Mouse (Mus musculus) liver, embryonic 16.5 days (tissue): Measurements from ENCODE around the gene Sost. TPM values are rescaled to one million over a fixed set of nuclear protein-coding genes. Genes with fewer than 3 reads are reported as not detected.

Source experiments
- ATAC-seq: fragments of 200-750 bp; cut with Nextera tagmentation; 2 replicates; pipeline ENCODE4 v1.8.0; 2017; ENCODE audit warnings: low read depth, mild to moderate bottlenecking, moderate number of reproducible peaks, moderate library complexity
- H3K27ac ChIP-seq: fragments of 300-500 bp; sonication (generic); 2 replicates; pipeline ENCODE4 v1.5.1; 2014; ENCODE audit warnings: mild to moderate bottlenecking, low read length
- H3K27me3 ChIP-seq: fragments of 300-500 bp; sonication (generic); 2 replicates; pipeline ENCODE4 v1.6.1; 2014; ENCODE audit warnings: low read depth, low read length, mixed read lengths; ENCODE audit not compliant: control insufficient read depth, insufficient read depth
- H3K36me3 ChIP-seq: fragments of 300-500 bp; sonication (generic); 2 replicates; pipeline ENCODE4 v1.6.1; 2014; ENCODE audit warnings: mild to moderate bottlenecking; ENCODE audit not compliant: control insufficient read depth, insufficient read depth
- H3K4me1 ChIP-seq: fragments of 300-500 bp; sonication (generic); 2 replicates; pipeline ENCODE4 v1.6.1; 2014; ENCODE audit warnings: low read depth, low read length, mixed read lengths; ENCODE audit not compliant: control insufficient read depth
- H3K4me2 ChIP-seq: fragments of 300-500 bp; sonication (generic); 2 replicates; pipeline ENCODE4 v1.6.1; 2014; ENCODE audit warnings: low read depth, low read length, mixed read lengths
- H3K4me3 ChIP-seq: fragments of 300-500 bp; sonication (generic); 2 replicates; pipeline ENCODE4 v1.5.1; 2014; ENCODE audit warnings: low read depth, mild to moderate bottlenecking, low read length
- H3K9ac ChIP-seq: fragments of 300-500 bp; sonication (generic); 2 replicates; pipeline ENCODE4 v1.6.1; 2014; ENCODE audit warnings: low read depth, low read length
- H3K9me3 ChIP-seq: fragments of 300-500 bp; sonication (generic); replicated peaks from 2 replicates; pipeline ENCODE4 v1.6.1; 2016; ENCODE audit warnings: low read length; ENCODE audit not compliant: control insufficient read depth
- WGBS: fragments of 180-500 bp; shearing (Covaris S2); extraction: QIAGEN DNeasy Blood & Tissue Kit; methylation state at CpG from one replicate; pipeline ENCODE4 v1.1.7; 2014; ENCODE audit not compliant: insufficient replicate concordance; 5-methylcytosine and 5-hydroxymethylcytosine counted together
- polyA plus RNA-seq: library from polyadenylated mRNA; unstranded; fragments of >200 nt; fragmentation: Nextera tagmentation; extraction: Ambion mirVana; gene quantifications from 2 replicates; pipeline ENCODE4 v1.2.1, GENCODE M21; 2015

Gene Sost
- polyA plus RNA-seq, 1 experiment from 2014 or later: not detected

- ATAC-seq: no peak
- WGBS: 61% methylated on average over 6 of the region's 6 CpGs
- Histone ChIP-seq H3K27me3 (no peaks in the 10 kb centered on the region; the same call in none of the 2 replicates), H3K4me3 (no peak overlapping the region), H3K9me3 (no peaks in the 10 kb centered on the region), H3K36me3 (no peaks in the 10 kb centered on the region), H3K4me2 (no peak overlapping the region), H3K27ac (no peak overlapping the region), H3K4me1 (no peaks in the 10 kb centered on the region; the same call in 1 of the 2 replicates), H3K9ac (no peak overlapping the region)
Measured at GRCm38 (mm10) chr11:101925636-101926035, 41.2 kb downstream of the Sost start.

GRCm38 (mm10) chr11:101924441-101924976 lies 42.3 kb downstream of the Sost start:
- Histone ChIP-seq H3K4me3 (no peak overlapping the region), H3K36me3 (no peaks in the 10 kb centered on the region), H3K9me3 (no peaks in the 10 kb centered on the region), H3K27me3 (no peaks in the 10 kb centered on the region; the same call in none of the 2 replicates), H3K4me1 (no peaks in the 10 kb centered on the region; the same call in 1 of the 2 replicates), H3K9ac (no peak overlapping the region), H3K4me2 (no peak overlapping the region), H3K27ac (no peak overlapping the region)
- no peak for ATAC-seq
- WGBS: 55% methylated on average over 17 of the region's 19 CpGs

- H3K4me2 ChIP-seq: no peak overlapping the region
- H3K9ac ChIP-seq: no peak overlapping the region
- no peak overlapping the region for H3K4me3 ChIP-seq
- no peaks in the 10 kb centered on the region for H3K9me3 ChIP-seq
- ATAC-seq: no peak
- 74% methylated on average over 6 of the region's 6 CpGs for WGBS
- no peaks in the 10 kb centered on the region for H3K36me3 ChIP-seq
- H3K27me3 ChIP-seq: no peaks in the 10 kb centered on the region; the same call in none of the 2 replicates
- H3K27ac ChIP-seq: no peak overlapping the region
- no peaks in the 10 kb centered on the region; the same call in 1 of the 2 replicates for H3K4me1 ChIP-seq
Measured at GRCm38 (mm10) chr11:101923988-101924387, 42.8 kb downstream of the Sost start.

GRCm38 (mm10) chr11:101921361-101921952 lies 45.4 kb downstream of the Sost start:
- Histone ChIP-seq H3K4me2 (no peak overlapping the region), H3K4me1 (no peaks in the 10 kb centered on the region), H3K27ac (no peak overlapping the region), H3K27me3 (no peaks in the 10 kb centered on the region; the same call in none of the 2 replicates), H3K4me3 (no peak overlapping the region), H3K9ac (no peak overlapping the region), H3K9me3 (no peaks in the 10 kb centered on the region), H3K36me3 (no peaks in the 10 kb centered on the region)
- no peak for ATAC-seq
- 57% methylated on average over 12 of the region's 12 CpGs for WGBS

- Histone ChIP-seq H3K27ac (no peak overlapping the region), H3K9ac (no peak overlapping the region), H3K36me3 (no peaks in the 10 kb centered on the region), H3K27me3 (no peaks in the 10 kb centered on the region; the same call in none of the 2 replicates), H3K4me1 (no peaks in the 10 kb centered on the region), H3K9me3 (no peaks in the 10 kb centered on the region), H3K4me2 (no peak overlapping the region), H3K4me3 (no peak overlapping the region)
- ATAC-seq: no peak
- WGBS: 2% methylated on average over 6 of the region's 6 CpGs
Measured at GRCm38 (mm10) chr11:101919660-101920059, 47.2 kb downstream of the Sost start.

- Histone ChIP-seq H3K27me3 (no peaks in the 10 kb centered on the region; the same call in none of the 2 replicates), H3K4me1 (no peaks in the 10 kb centered on the region), H3K4me2 (no peak overlapping the region), H3K4me3 (no peak overlapping the region), H3K27ac (no peak overlapping the region), H3K36me3 (no peaks in the 10 kb centered on the region), H3K9me3 (no peaks in the 10 kb centered on the region), H3K9ac (no peak overlapping the region)
- no peak for ATAC-seq
- WGBS: 38% methylated on average over 3 of the region's 3 CpGs
Measured at GRCm38 (mm10) chr11:101918609-101919008, 48.2 kb downstream of the Sost start.

GRCm38 (mm10) chr11:101916772-101917171 lies 50.0 kb downstream of the Sost start:
- ATAC-seq: no peak
- 64% methylated on average over 3 of the region's 3 CpGs for WGBS
- Histone ChIP-seq H3K9me3 (no peaks in the 10 kb centered on the region), H3K4me1 (no peaks in the 10 kb centered on the region), H3K27ac (no peak overlapping the region), H3K36me3 (no peaks in the 10 kb centered on the region), H3K9ac (no peak overlapping the region), H3K4me2 (no peak overlapping the region), H3K4me3 (no peak overlapping the region), H3K27me3 (no peaks in the 10 kb centered on the region; the same call in none of the 2 replicates)

- no peaks in the 10 kb centered on the region; the same call in 1 of the 2 replicates for H3K27me3 ChIP-seq
- 43% methylated on average over 8 of the region's 8 CpGs for WGBS
- ATAC-seq: no peak
- no peak overlapping the region for H3K9ac ChIP-seq
- H3K27ac ChIP-seq: no peak overlapping the region
- H3K4me2 ChIP-seq: no peak overlapping the region
- H3K9me3 ChIP-seq: no peaks in the 10 kb centered on the region
- no peaks in the 10 kb centered on the region for H3K4me1 ChIP-seq
- H3K4me3 ChIP-seq: no peak overlapping the region
- H3K36me3 ChIP-seq: no peaks in the 10 kb centered on the region
Measured at GRCm38 (mm10) chr11:101913591-101913990, 53.2 kb downstream of the Sost start.
